In the genomic region with DNA sequence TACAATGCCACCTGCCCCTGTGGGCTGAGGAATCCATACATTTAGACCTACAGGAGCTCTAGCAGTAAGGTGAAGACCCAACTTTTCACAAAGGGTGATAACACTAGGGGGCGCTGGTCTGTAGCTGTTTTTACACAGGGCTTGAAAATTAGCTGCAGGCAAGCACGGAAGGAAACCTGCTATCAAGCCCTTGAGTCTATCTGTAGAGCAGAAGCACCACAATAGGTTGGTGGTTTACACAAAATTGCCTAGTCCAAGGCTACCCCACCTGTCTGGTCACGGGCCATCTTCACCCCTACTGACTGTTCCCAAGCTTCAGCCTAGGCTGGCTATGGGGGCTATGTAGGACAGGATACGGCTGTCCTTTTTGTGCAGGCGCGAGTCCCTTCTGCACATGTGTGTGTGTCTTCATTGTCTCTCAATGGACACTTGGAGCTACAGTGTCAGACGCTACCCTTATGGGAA, we compare ENCODE assay signal across 8 mouse cellular contexts. TPM values are rescaled to one million over a fixed set of nuclear protein-coding genes. Genes with fewer than 3 reads are reported as not detected.
A peak's percentile ranks its signal among the peaks of the same experiment; 100 is the strongest.
DNase-seq lines count a peak whose midpoint lies in the region; ATAC-seq and TF ChIP-seq lines count a peak whose summit lies in the region.

No protein-coding gene starts in this region.

- H3K27ac ChIP-seq in heart, embryonic 13.5 days (replicated peaks): peak overlapping the region; percentile 94
- peak overlapping the region; percentile 93 for H3K27ac ChIP-seq in kidney, postnatal 0 days
- peak overlapping the region; percentile 89 for H3K27ac ChIP-seq in liver, embryonic 11.5 days (ENCODE audit: low read depth, low read length)

- peak; percentile 81 for TF ChIP-seq CTCF in kidney, postnatal 0 days (IDR thresholded peaks at IDR 0.05; ENCODE audit: low read depth)

- H3K4me3 ChIP-seq in erythroblast, embryonic 14.5 days (replicated peaks): peak overlapping the region; percentile 82
- peak overlapping the region; percentile 66 for H3K4me3 ChIP-seq in heart, embryonic 13.5 days
- H3K4me3 ChIP-seq in kidney, postnatal 0 days (replicated peaks; ENCODE audit: low read depth, low read length): peak overlapping the region; percentile 45
- H3K4me3 ChIP-seq in liver, embryonic 11.5 days (ENCODE audit: low read depth, low read length): peak overlapping the region; percentile 64

- peak overlapping the region; percentile 70 for H3K4me2 ChIP-seq in heart, embryonic 13.5 days
- peak overlapping the region; percentile 62 for H3K4me2 ChIP-seq in kidney, postnatal 0 days (ENCODE audit: low read length)
- H3K4me2 ChIP-seq in liver, embryonic 11.5 days: peak overlapping the region; percentile 83

- H3K9me3 ChIP-seq in erythroblast, embryonic 14.5 days (ENCODE audit: control insufficient read depth, low read length): no peaks in the 10 kb centered on the region
- no peaks in the 10 kb centered on the region for H3K9me3 ChIP-seq in heart, embryonic 13.5 days
- H3K9me3 ChIP-seq in kidney, postnatal 0 days (replicated peaks; ENCODE audit: low read length): no peaks in the 10 kb centered on the region
- no peaks in the 10 kb centered on the region for H3K9me3 ChIP-seq in liver, embryonic 11.5 days (ENCODE audit: control insufficient read depth, low read length)

- H3K4me1 ChIP-seq in erythroblast, embryonic 14.5 days (ENCODE audit: control insufficient read depth): peaks cover 21% of the 10 kb centered on the region
- H3K4me1 ChIP-seq in heart, embryonic 13.5 days: peaks cover 16% of the 10 kb centered on the region
- no peaks in the 10 kb centered on the region; the same call in 1 of the 2 replicates for H3K4me1 ChIP-seq in kidney, postnatal 0 days (replicated peaks; ENCODE audit: insufficient read depth, low read length)
- H3K4me1 ChIP-seq in liver, embryonic 11.5 days (replicated peaks; ENCODE audit: control insufficient read depth, insufficient read depth, low read length): peaks cover 8% of the 10 kb centered on the region; the same call in 1 of the 2 replicates

- no peaks in the 10 kb centered on the region for H3K27me3 ChIP-seq in erythroblast, embryonic 14.5 days (ENCODE audit: control insufficient read depth)
- no peaks in the 10 kb centered on the region for H3K27me3 ChIP-seq in heart, embryonic 13.5 days (replicated peaks)
- no peaks in the 10 kb centered on the region for H3K27me3 ChIP-seq in kidney, postnatal 0 days (ENCODE audit: insufficient read depth, low read length)
- H3K27me3 ChIP-seq in liver, embryonic 11.5 days (replicated peaks; ENCODE audit: control insufficient read depth, insufficient read depth, low read length): no peaks in the 10 kb centered on the region

- H3K36me3 ChIP-seq in erythroblast, embryonic 14.5 days (ENCODE audit: control insufficient read depth): peaks cover 45% of the 10 kb centered on the region
- peaks cover 45% of the 10 kb centered on the region for H3K36me3 ChIP-seq in heart, embryonic 13.5 days
- H3K36me3 ChIP-seq in kidney, postnatal 0 days (ENCODE audit: insufficient read depth, low read length): peaks cover 20% of the 10 kb centered on the region; the same call in 1 of the 2 replicates
- H3K36me3 ChIP-seq in liver, embryonic 11.5 days (ENCODE audit: control insufficient read depth, insufficient read depth, low read length): peaks cover 19% of the 10 kb centered on the region

- WGBS in heart, embryonic 13.5 days: 24% methylated on average over 7 of the region's 7 CpGs
- 46% methylated on average over 7 of the region's 7 CpGs for WGBS in kidney, postnatal 0 days
- WGBS in liver, embryonic 11.5 days: 26% methylated on average over 7 of the region's 7 CpGs

- peak overlapping the region; percentile 82 for H3K9ac ChIP-seq in heart, embryonic 13.5 days
- H3K9ac ChIP-seq in kidney, postnatal 0 days (ENCODE audit: low read depth, low read length): peak overlapping the region; percentile 59
- peak overlapping the region; percentile 80 for H3K9ac ChIP-seq in liver, embryonic 11.5 days (ENCODE audit: low read depth, low read length)

- DNase-seq in A20 (ENCODE audit: low read depth, low spot score): peak; percentile 84
- DNase-seq in brain, adult 2 months (ENCODE audit: low read depth, low spot score): peak; percentile 90
- DNase-seq in kidney, postnatal 0 days (ENCODE audit: low spot score): peak; percentile 73
- DNase-seq in liver, embryonic 11.5 days (ENCODE audit: low spot score): peak; percentile 68
- peak; percentile 88 to 95 for DNase-seq in spleen, postnatal 4 days (ENCODE audit: low spot score in 2 of 2)

- ATAC-seq in heart, embryonic 13.5 days (ENCODE audit: extremely low read depth, insufficient number of reproducible peaks, low FRiP score, low TSS enrichment): 0 out of 2 replicates have a peak, but pooled peaks have one; percentile 28
- ATAC-seq in kidney, postnatal 0 days (replicated peaks; ENCODE audit: low FRiP score, low read depth): 0 out of 2 replicates have a peak, but pooled peaks have one; percentile 48
- ATAC-seq in liver, embryonic 11.5 days (replicated peaks; ENCODE audit: low FRiP score): peak; percentile 66
- peak; percentile 65; the same call in 1 of the 2 replicates for ATAC-seq in monocyte, adult 5-6 weeks (replicated peaks; ENCODE audit: insufficient number of reproducible peaks, low FRiP score, low TSS enrichment, poor library complexity, severe bottlenecking)

RNA-seq across cellular contexts. Expression of a gene that starts 11.9 kb away (rescaled TPM):
- 0.04 TPM in 2 replicates for polyA plus RNA-seq in erythroblast, embryonic 14.5 days (2012)
- polyA plus RNA-seq in heart, embryonic 13.5 days (2015; fragmentation: Nextera tagmentation; extraction: Ambion mirVana): 10.4 and 11.1 TPM in 2 replicates
- 11.8 and 12.9 TPM in 2 replicates for polyA plus RNA-seq in kidney, postnatal 0 days (2015; fragmentation: Nextera tagmentation; extraction: Ambion mirVana)
- 14.4 and 16.4 TPM in 2 replicates for polyA plus RNA-seq in liver, embryonic 11.5 days (2014; fragmentation: Nextera tagmentation; extraction: Ambion mirVana)
- total RNA-seq in monocyte, adult 5-6 weeks (2017): 0.75 to 3.9 TPM in 2 of 3 replicates, not detected in the other

RNA-seq across cellular contexts. Expression of a gene that starts 12.6 kb away (rescaled TPM):
- polyA plus RNA-seq in erythroblast, embryonic 14.5 days (2012): 328 and 368 TPM in 2 replicates
- polyA plus RNA-seq in heart, embryonic 13.5 days (2015; fragmentation: Nextera tagmentation; extraction: Ambion mirVana): 564 and 647 TPM in 2 replicates
- 1,052 and 1,143 TPM in 2 replicates for polyA plus RNA-seq in kidney, postnatal 0 days (2015; fragmentation: Nextera tagmentation; extraction: Ambion mirVana)
- polyA plus RNA-seq in liver, embryonic 11.5 days (2014; fragmentation: Nextera tagmentation; extraction: Ambion mirVana): 1,276 and 1,341 TPM in 2 replicates
- 534 to 585 TPM (median 572 TPM) in 3 replicates for total RNA-seq in monocyte, adult 5-6 weeks (2017)

RNA-seq across cellular contexts. Expression of a gene that starts 17.7 kb away (rescaled TPM):
- 0.11 and 0.14 TPM in 2 replicates for polyA plus RNA-seq in erythroblast, embryonic 14.5 days (2012)
- 0.63 and 0.70 TPM in 2 replicates for polyA plus RNA-seq in heart, embryonic 13.5 days (2015; fragmentation: Nextera tagmentation; extraction: Ambion mirVana)
- polyA plus RNA-seq in kidney, postnatal 0 days (2015; fragmentation: Nextera tagmentation; extraction: Ambion mirVana): 0.29 and 0.32 TPM in 2 replicates
- polyA plus RNA-seq in liver, embryonic 11.5 days (2014; fragmentation: Nextera tagmentation; extraction: Ambion mirVana): 0.38 and 0.81 TPM in 2 replicates
- 0.53 TPM in 1 of 3 replicates, not detected in the others for total RNA-seq in monocyte, adult 5-6 weeks (2017)

RNA-seq across cellular contexts. Expression of a gene that starts 28.6 kb away (rescaled TPM):
- 0.02 TPM in 1 of 2 replicates, not detected in the other for polyA plus RNA-seq in erythroblast, embryonic 14.5 days (2012)
- polyA plus RNA-seq in heart, embryonic 13.5 days (2015; fragmentation: Nextera tagmentation; extraction: Ambion mirVana): 2.3 and 3.2 TPM in 2 replicates
- 3.3 and 3.5 TPM in 2 replicates for polyA plus RNA-seq in kidney, postnatal 0 days (2015; fragmentation: Nextera tagmentation; extraction: Ambion mirVana)
- 2.2 and 2.4 TPM in 2 replicates for polyA plus RNA-seq in liver, embryonic 11.5 days (2014; fragmentation: Nextera tagmentation; extraction: Ambion mirVana)
- total RNA-seq in monocyte, adult 5-6 weeks (2017): 1.6 to 4.2 TPM (median 2.4 TPM) in 3 replicates

RNA-seq across cellular contexts. Expression of a gene that starts 56.1 kb away (rescaled TPM):
- 0.27 and 0.38 TPM in 2 replicates for polyA plus RNA-seq in erythroblast, embryonic 14.5 days (2012)
- polyA plus RNA-seq in heart, embryonic 13.5 days (2015; fragmentation: Nextera tagmentation; extraction: Ambion mirVana): 5.9 and 6.0 TPM in 2 replicates
- 7.7 and 8.0 TPM in 2 replicates for polyA plus RNA-seq in kidney, postnatal 0 days (2015; fragmentation: Nextera tagmentation; extraction: Ambion mirVana)
- polyA plus RNA-seq in liver, embryonic 11.5 days (2014; fragmentation: Nextera tagmentation; extraction: Ambion mirVana): 6.6 and 7.7 TPM in 2 replicates
- total RNA-seq in monocyte, adult 5-6 weeks (2017): 0.96 to 4.5 TPM (median 1.9 TPM) in 3 replicates

Comparison
In these comparisons a context has a peak if more than half of its experiments do, and no peak if none do; other contexts are left out.
1. Peak in every context shown above with its lines: DNase-seq, ATAC-seq, H3K4me3 ChIP-seq and H3K27ac ChIP-seq.
2. RNA of a gene that starts 11.9 kb away (polyA plus RNA-seq): 14.4 to 16.4 TPM in liver, embryonic 11.5 days, 11.8 to 12.9 TPM in kidney, postnatal 0 days and 10.4 to 11.1 TPM in heart, embryonic 13.5 days; 0.04 TPM in erythroblast, embryonic 14.5 days; every median in the first group is over 10 times any median in the second.